Mouse (Mus musculus) intestine, embryonic 15.5 days (tissue): Measurements from ENCODE around the gene Hibadh. TPM values are rescaled to one million over a fixed set of nuclear protein-coding genes. Genes with fewer than 3 reads are reported as not detected.
"Not testable (repeated sequence)": the region's sequence is repeated elsewhere in the genome, so short reads cannot be mapped to it uniquely, and the experiment has no call there.

ENCODE experiments used
- ATAC-seq: fragments of 200-750 bp; cut with Nextera tagmentation; 2 replicates; pipeline ENCODE4 v1.8.0; 2017; ENCODE audit warnings: moderate TSS enrichment, moderate library complexity
- H3K27ac ChIP-seq: fragments of 300-500 bp; sonication (generic); 2 replicates; pipeline ENCODE4 v1.5.1; 2015; ENCODE audit warnings: mild to moderate bottlenecking, inconsistent platforms
- H3K27me3 ChIP-seq: fragments of 300-500 bp; sonication (generic); replicated peaks from 2 replicates; pipeline ENCODE4 v1.6.1; 2015; ENCODE audit warnings: inconsistent platforms
- H3K36me3 ChIP-seq: fragments of 300-500 bp; sonication (generic); 2 replicates; pipeline ENCODE4 v1.6.1; 2015; ENCODE audit warnings: inconsistent platforms
- H3K4me1 ChIP-seq: fragments of 300-500 bp; sonication (generic); replicated peaks from 2 replicates; pipeline ENCODE4 v1.6.1; 2015; ENCODE audit warnings: inconsistent platforms
- H3K4me2 ChIP-seq: fragments of 300-500 bp; sonication (generic); replicated peaks from 2 replicates; pipeline ENCODE4 v1.6.1; 2015; ENCODE audit warnings: mild to moderate bottlenecking, inconsistent platforms
- H3K4me3 ChIP-seq: fragments of 300-500 bp; sonication (generic); replicated peaks from 2 replicates; pipeline ENCODE4 v1.5.1; 2015; ENCODE audit warnings: inconsistent platforms
- H3K9ac ChIP-seq: fragments of 300-500 bp; sonication (generic); 2 replicates; pipeline ENCODE4 v1.6.1; 2015; ENCODE audit warnings: inconsistent platforms
- H3K9me3 ChIP-seq: fragments of 300-500 bp; sonication (generic); 2 replicates; pipeline ENCODE4 v1.6.1; 2016; ENCODE audit warnings: inconsistent platforms
- WGBS: fragments of 180-500 bp; shearing (Covaris S2); methylation state at CpG from one replicate; pipeline ENCODE4 v1.1.7; 2015; 5-methylcytosine and 5-hydroxymethylcytosine counted together
- polyA plus RNA-seq: library from polyadenylated mRNA; unstranded; fragments of >200 nt; fragmentation: Nextera tagmentation; extraction: Ambion mirVana; gene quantifications from 2 replicates; pipeline ENCODE4 v1.2.1, GENCODE M21; 2015

Hibadh gene
- polyA plus RNA-seq, 1 experiment from 2014 or later, result 137 TPM

- not testable (repeated sequence) for H3K9me3 ChIP-seq, H3K4me1 ChIP-seq, H3K36me3 ChIP-seq, H3K27me3 ChIP-seq, H3K4me2 ChIP-seq, H3K27ac ChIP-seq, H3K4me3 ChIP-seq, ATAC-seq, H3K9ac ChIP-seq
- WGBS, result 58% methylated on average over 2 of the region's 2 CpGs
These were observed 29.7 kb upstream of the Hibadh start for GRCm38 (mm10) chr6:52669878-52670277.

GRCm38 (mm10) chr6:52667641-52668040 lies 27.5 kb upstream of the Hibadh start:
- no peaks in the 10 kb centered on the region for H3K9me3 ChIP-seq
- ATAC-seq, result no peak
- no peak overlapping the region for H3K4me3 ChIP-seq
- H3K9ac ChIP-seq, result no peak overlapping the region
- 80% methylated on average over 3 of the region's 3 CpGs for WGBS
- H3K27ac ChIP-seq, result no peak overlapping the region
- no peaks in the 10 kb centered on the region for H3K36me3 ChIP-seq
- no peaks in the 10 kb centered on the region for H3K27me3 ChIP-seq
- 0 out of 2 replicates have a peak, but pooled peaks cover 4% of the 10 kb centered on the region for H3K4me1 ChIP-seq
- no peak overlapping the region for H3K4me2 ChIP-seq

- H3K4me2 ChIP-seq, result no peak overlapping the region
- H3K36me3 ChIP-seq, result no peaks in the 10 kb centered on the region
- H3K27ac ChIP-seq, result no peak overlapping the region
- no peaks in the 10 kb centered on the region for H3K9me3 ChIP-seq
- 41% methylated on average over 5 of the region's 5 CpGs for WGBS
- no peak overlapping the region for H3K9ac ChIP-seq
- H3K4me1 ChIP-seq, result no peaks in the 10 kb centered on the region
- H3K27me3 ChIP-seq, result no peaks in the 10 kb centered on the region
- H3K4me3 ChIP-seq, result no peak overlapping the region
- 0 out of 2 replicates have a peak, but pooled peaks have one; percentile 53 for ATAC-seq
These were observed 22.8 kb upstream of the Hibadh start for GRCm38 (mm10) chr6:52663021-52663420.

- Histone ChIP-seq H3K4me1 (no peaks in the 10 kb centered on the region), H3K36me3 (no peaks in the 10 kb centered on the region), H3K4me3 (no peak overlapping the region), H3K27ac (no peak overlapping the region), H3K9me3 (no peaks in the 10 kb centered on the region), H3K9ac (no peak overlapping the region), H3K27me3 (no peaks in the 10 kb centered on the region), H3K4me2 (no peak overlapping the region)
- no peak for ATAC-seq
- WGBS, result 79% methylated on average over 4 of the region's 4 CpGs
These were observed 15.1 kb upstream of the Hibadh start for GRCm38 (mm10) chr6:52655266-52655665.

- Histone ChIP-seq H3K4me2 (no peak overlapping the region), H3K27me3 (no peaks in the 10 kb centered on the region), H3K36me3 (no peaks in the 10 kb centered on the region), H3K9ac (no peak overlapping the region), H3K27ac (no peak overlapping the region), H3K9me3 (no peaks in the 10 kb centered on the region), H3K4me1 (no peaks in the 10 kb centered on the region), H3K4me3 (no peak overlapping the region)
- WGBS, result 71% methylated on average over 11 of the region's 11 CpGs
- no peak for ATAC-seq
These were observed 8.6 kb upstream of the Hibadh start for GRCm38 (mm10) chr6:52648806-52649205.

- H3K27me3 ChIP-seq, result no peaks in the 10 kb centered on the region
- ATAC-seq, result no peak
- WGBS, result 92% methylated on average over 6 of the region's 6 CpGs
These were observed 7.8 kb upstream of the Hibadh start for GRCm38 (mm10) chr6:52648031-52648430.

GRCm38 (mm10) chr6:52645926-52646325 lies 5.7 kb upstream of the Hibadh start:
- Histone ChIP-seq H3K4me2 (no peak overlapping the region), H3K27ac (no peak overlapping the region), H3K4me3 (no peak overlapping the region), H3K36me3 (no peaks in the 10 kb centered on the region), H3K4me1 (0 out of 2 replicates have a peak, but pooled peaks cover 2% of the 10 kb centered on the region), H3K9me3 (no peaks in the 10 kb centered on the region), H3K9ac (no peak overlapping the region), H3K27me3 (no peaks in the 10 kb centered on the region)
- WGBS, result 45% methylated on average over 5 of the region's 5 CpGs
- ATAC-seq, result no peak

More at GRCm38 (mm10) chr6:52648031-52648430, 7.8 kb upstream of the Hibadh start:
- no peaks in the 10 kb centered on the region for H3K4me1 ChIP-seq
- H3K4me3 ChIP-seq, result no peak overlapping the region
- H3K36me3 ChIP-seq, result no peaks in the 10 kb centered on the region
- H3K9me3 ChIP-seq, result no peaks in the 10 kb centered on the region
- H3K9ac ChIP-seq, result no peak overlapping the region
- no peak overlapping the region for H3K4me2 ChIP-seq
- H3K27ac ChIP-seq, result no peak overlapping the region

- Histone ChIP-seq H3K9ac (no peak overlapping the region), H3K4me1 (0 out of 2 replicates have a peak, but pooled peaks cover 2% of the 10 kb centered on the region), H3K27me3 (no peaks in the 10 kb centered on the region), H3K4me3 (no peak overlapping the region), H3K9me3 (no peaks in the 10 kb centered on the region), H3K4me2 (peak overlapping the region; percentile 11; the same call in 1 of the 2 replicates), H3K36me3 (no peaks in the 10 kb centered on the region), H3K27ac (no peak overlapping the region)
- no peak for ATAC-seq
- 23% methylated on average over 7 of the region's 7 CpGs for WGBS
These were observed 2.0 kb upstream of the Hibadh start for GRCm38 (mm10) chr6:52642152-52642551.

GRCm38 (mm10) chr6:52641076-52641475 lies 887 bp upstream of the Hibadh start:
- Histone ChIP-seq H3K4me1 (0 out of 2 replicates have a peak, but pooled peaks cover 2% of the 10 kb centered on the region), H3K9me3 (no peaks in the 10 kb centered on the region), H3K9ac (no peak overlapping the region), H3K4me2 (no peak overlapping the region), H3K36me3 (no peaks in the 10 kb centered on the region), H3K27ac (no peak overlapping the region), H3K27me3 (no peaks in the 10 kb centered on the region), H3K4me3 (no peak overlapping the region)
- 63% methylated on average over 3 of the region's 3 CpGs for WGBS
- no peak for ATAC-seq

- H3K27ac ChIP-seq, result peak overlapping the region; percentile 79
- no peaks in the 10 kb centered on the region for H3K27me3 ChIP-seq
- WGBS, result 2% methylated on average over 28 of the region's 28 CpGs
- peak overlapping the region; percentile 90 for H3K4me3 ChIP-seq
- 0 out of 2 replicates have a peak, but pooled peaks cover 2% of the 10 kb centered on the region for H3K4me1 ChIP-seq
- H3K9me3 ChIP-seq, result no peaks in the 10 kb centered on the region
- ATAC-seq, result no peak; the same call in 1 of the 2 replicates
- H3K4me2 ChIP-seq, result peak overlapping the region; percentile 74
- peak overlapping the region; percentile 81 for H3K9ac ChIP-seq
- H3K36me3 ChIP-seq, result no peaks in the 10 kb centered on the region
These were observed 504 bp downstream of the Hibadh start for GRCm38 (mm10) chr6:52639546-52640223.

- Histone ChIP-seq H3K4me3 (peak overlapping the region; percentile 90; the same call in 1 of the 2 replicates), H3K9ac (no peak overlapping the region), H3K4me2 (peak overlapping the region; percentile 74), H3K27ac (no peak overlapping the region), H3K9me3 (no peaks in the 10 kb centered on the region), H3K27me3 (no peaks in the 10 kb centered on the region), H3K4me1 (0 out of 2 replicates have a peak, but pooled peaks cover 2% of the 10 kb centered on the region), H3K36me3 (no peaks in the 10 kb centered on the region)
- 40% methylated on average over 1 of the region's 1 CpGs for WGBS
- no peak for ATAC-seq
These were observed 1.6 kb downstream of the Hibadh start for GRCm38 (mm10) chr6:52638471-52639185.

- 0 out of 2 replicates have a peak, but pooled peaks cover 2% of the 10 kb centered on the region for H3K4me1 ChIP-seq
- no peak for ATAC-seq
- H3K27ac ChIP-seq, result no peak overlapping the region
- H3K4me3 ChIP-seq, result no peak overlapping the region
- H3K9me3 ChIP-seq, result no peaks in the 10 kb centered on the region
- H3K36me3 ChIP-seq, result no peaks in the 10 kb centered on the region
- WGBS, result 85% methylated on average over 4 of the region's 4 CpGs
- no peaks in the 10 kb centered on the region for H3K27me3 ChIP-seq
- no peak overlapping the region for H3K4me2 ChIP-seq
- H3K9ac ChIP-seq, result no peak overlapping the region
These were observed 2.9 kb downstream of the Hibadh start for GRCm38 (mm10) chr6:52637337-52637736.
